Mouse (Mus musculus): Measurements from ENCODE around the gene Batf. TPM values are rescaled to one million over a fixed set of nuclear protein-coding genes. Genes with fewer than 3 reads are reported as not detected.

The Batf gene
- polyA plus RNA-seq (2011; ENCODE audit: insufficient read length, low read depth, missing spikeins) = 2.1 and 2.2 TPM in 2 replicates

- Histone ChIP-seq H3K27ac (ENCODE audit: insufficient read depth, low read length) (no peak within 1 kb of the TSS), H3K4me1 (ENCODE audit: control insufficient read depth, insufficient read depth, low read length) (no peaks in the 10 kb centered on the region), H3K4me3 (ENCODE audit: insufficient read depth, low read length) (no peak within 1 kb of the TSS)
- TF ChIP-seq CTCF (IDR thresholded peaks at IDR 0.05; ENCODE audit: borderline replicate concordance, insufficient read depth, low read length) (no peak), POLR2A (IDR thresholded peaks at IDR 0.05; ENCODE audit: low read depth, low read length) (0 out of 2 replicates have a peak, but pooled peaks have one; percentile 11)
These were observed at the start of gene Batf for GRCm38 (mm10) chr12:85686466-85687216. Gene Batf (plus strand): TSS chr12:85686669.

DNA sequence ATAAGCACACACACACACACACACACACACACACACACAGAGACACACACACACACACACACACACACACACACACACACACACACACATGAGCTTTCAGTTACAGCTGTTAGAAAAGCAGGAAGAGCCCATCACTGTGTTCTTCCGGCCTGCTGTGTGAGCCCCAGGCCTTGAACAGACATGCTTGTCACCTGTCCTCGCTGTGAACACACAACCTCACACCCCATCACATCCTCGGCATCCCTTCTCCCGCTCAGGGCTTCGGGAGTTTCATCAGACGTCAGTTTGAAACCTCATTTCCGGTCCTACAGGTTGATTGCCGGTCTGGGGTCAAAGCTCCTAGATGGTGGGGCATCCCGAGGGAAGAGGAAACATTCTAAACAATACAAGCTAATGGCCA is 48.5 kb upstream of the Batf start:
- Histone ChIP-seq H3K4me3 (ENCODE audit: insufficient read depth, low read length) (no peak overlapping the region), H3K27ac (ENCODE audit: insufficient read depth, low read length) (no peak overlapping the region), H3K4me1 (ENCODE audit: control insufficient read depth, insufficient read depth, low read length) (peaks cover 6% of the 10 kb centered on the region; the same call in 1 of the 2 replicates)
- TF ChIP-seq CTCF (IDR thresholded peaks at IDR 0.05; ENCODE audit: borderline replicate concordance, insufficient read depth, low read length) (no peak), POLR2A (IDR thresholded peaks at IDR 0.05; ENCODE audit: low read depth, low read length) (no peak)

GRCm38 (mm10) chr12:85638541-85639325 is 47.7 kb upstream of the Batf start:
- H3K4me1 ChIP-seq (ENCODE audit: control insufficient read depth, insufficient read depth, low read length) = peaks cover 6% of the 10 kb centered on the region; the same call in 1 of the 2 replicates
- no peak overlapping the region for H3K4me3 ChIP-seq (ENCODE audit: insufficient read depth, low read length)
- no peak overlapping the region; the same call in 1 of the 2 replicates for H3K27ac ChIP-seq (ENCODE audit: insufficient read depth, low read length)
- TF ChIP-seq POLR2A (IDR thresholded peaks at IDR 0.05; ENCODE audit: low read depth, low read length) (no peak), CTCF (IDR thresholded peaks at IDR 0.05; ENCODE audit: borderline replicate concordance, insufficient read depth, low read length) (no peak)

- Histone ChIP-seq H3K27ac (ENCODE audit: insufficient read depth, low read length) (no peak overlapping the region), H3K4me3 (ENCODE audit: insufficient read depth, low read length) (no peak overlapping the region), H3K4me1 (ENCODE audit: control insufficient read depth, insufficient read depth, low read length) (peaks cover 6% of the 10 kb centered on the region; the same call in 1 of the 2 replicates)
- TF ChIP-seq CTCF (IDR thresholded peaks at IDR 0.05; ENCODE audit: borderline replicate concordance, insufficient read depth, low read length) (no peak), POLR2A (IDR thresholded peaks at IDR 0.05; ENCODE audit: low read depth, low read length) (no peak)
These were observed 47.0 kb upstream of the Batf start for GRCm38 (mm10) chr12:85639326-85640008.

DNA sequence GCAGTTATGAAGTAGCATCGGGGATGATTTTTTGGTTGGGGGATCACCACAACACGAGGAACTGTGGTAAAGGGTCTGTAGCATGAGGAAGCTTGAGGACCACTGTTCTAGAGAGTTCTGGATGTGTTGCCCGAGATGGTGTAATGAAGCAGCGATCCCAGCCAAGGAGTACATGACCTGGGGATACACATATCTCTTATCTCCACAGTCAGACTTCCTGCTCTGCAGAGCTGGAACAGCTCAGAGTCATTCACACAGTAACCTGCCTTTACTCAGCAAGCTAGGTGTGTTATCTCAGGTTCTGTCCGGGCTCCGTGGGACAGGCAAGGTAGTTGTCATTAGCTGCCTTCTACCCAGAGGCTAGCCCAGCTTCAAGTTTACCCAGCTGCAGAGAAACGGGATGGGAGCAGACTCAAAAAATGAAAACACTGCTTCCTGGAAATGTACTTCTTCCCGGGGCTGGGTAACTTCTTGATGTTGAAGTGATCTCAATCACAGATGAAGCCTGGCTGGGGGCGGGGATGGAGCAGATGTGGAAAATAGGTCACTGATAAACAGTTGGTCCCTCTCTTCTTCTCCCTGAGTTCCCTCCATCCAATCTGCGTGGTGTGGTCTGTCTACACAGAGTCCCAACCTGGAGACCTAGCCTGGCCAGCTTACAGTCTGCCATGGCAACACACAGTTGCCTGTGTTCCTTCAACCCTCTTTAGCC is 45.5 kb upstream of the Batf start:
- Histone ChIP-seq H3K27ac (ENCODE audit: insufficient read depth, low read length) (no peak overlapping the region), H3K4me3 (ENCODE audit: insufficient read depth, low read length) (no peak overlapping the region), H3K4me1 (ENCODE audit: control insufficient read depth, insufficient read depth, low read length) (peaks cover 6% of the 10 kb centered on the region; the same call in 1 of the 2 replicates)
- no peak for TF ChIP-seq CTCF (IDR thresholded peaks at IDR 0.05; ENCODE audit: borderline replicate concordance, insufficient read depth, low read length)
- TF ChIP-seq POLR2A (IDR thresholded peaks at IDR 0.05; ENCODE audit: low read depth, low read length) = no peak

DNA sequence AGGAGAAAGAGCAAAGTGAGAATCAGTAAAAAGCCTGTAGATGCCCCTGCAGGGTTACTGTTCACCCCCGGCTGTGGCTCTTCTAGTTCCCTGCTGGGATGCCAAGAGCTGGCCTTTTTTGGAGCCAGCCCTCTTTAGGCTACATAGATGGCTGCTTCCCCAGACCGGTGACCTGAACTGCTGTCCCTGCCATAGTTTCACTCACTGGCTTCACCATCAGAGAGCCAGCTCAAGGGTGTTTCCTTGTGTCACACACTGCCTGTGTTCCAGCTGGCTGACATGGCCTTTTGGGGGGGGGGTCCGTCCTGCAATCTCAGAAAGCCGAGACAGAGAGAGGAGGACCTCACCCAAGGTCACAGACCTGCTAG is 44.9 kb upstream of the Batf start:
- Histone ChIP-seq H3K4me3 (ENCODE audit: insufficient read depth, low read length) (no peak overlapping the region), H3K27ac (ENCODE audit: insufficient read depth, low read length) (no peak overlapping the region), H3K4me1 (ENCODE audit: control insufficient read depth, insufficient read depth, low read length) (peaks cover 6% of the 10 kb centered on the region; the same call in 1 of the 2 replicates)
- TF ChIP-seq CTCF (IDR thresholded peaks at IDR 0.05; ENCODE audit: borderline replicate concordance, insufficient read depth, low read length) = no peak
- no peak for TF ChIP-seq POLR2A (IDR thresholded peaks at IDR 0.05; ENCODE audit: low read depth, low read length)

DNA sequence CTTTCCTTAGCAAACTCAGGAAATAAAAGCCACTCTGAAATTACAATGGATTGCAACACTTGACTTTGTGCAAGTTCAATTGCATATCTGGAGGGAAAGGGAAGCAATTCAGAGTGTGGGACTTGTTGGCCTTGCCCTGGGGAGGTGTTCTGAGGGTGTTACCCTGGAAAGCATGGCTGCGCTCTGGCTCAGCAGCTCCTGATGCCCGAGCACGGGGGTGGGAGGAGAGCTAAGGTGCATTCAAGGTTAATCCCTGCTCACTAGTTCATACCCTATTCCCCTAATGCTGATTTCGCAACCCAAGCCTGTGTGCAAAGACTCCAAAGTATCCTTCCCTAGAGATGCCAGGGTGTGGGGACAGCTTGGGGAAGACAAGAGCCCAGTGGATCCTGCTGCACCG is 42.7 kb upstream of the Batf start:
- TF ChIP-seq POLR2A (IDR thresholded peaks at IDR 0.05; ENCODE audit: low read depth, low read length) (no peak), CTCF (IDR thresholded peaks at IDR 0.05; ENCODE audit: borderline replicate concordance, insufficient read depth, low read length) (no peak)
- H3K4me1 ChIP-seq (ENCODE audit: control insufficient read depth, insufficient read depth, low read length) = peaks cover 3% of the 10 kb centered on the region; the same call in 1 of the 2 replicates
- H3K27ac ChIP-seq (ENCODE audit: insufficient read depth, low read length) = no peak overlapping the region
- no peak overlapping the region for H3K4me3 ChIP-seq (ENCODE audit: insufficient read depth, low read length)

DNA sequence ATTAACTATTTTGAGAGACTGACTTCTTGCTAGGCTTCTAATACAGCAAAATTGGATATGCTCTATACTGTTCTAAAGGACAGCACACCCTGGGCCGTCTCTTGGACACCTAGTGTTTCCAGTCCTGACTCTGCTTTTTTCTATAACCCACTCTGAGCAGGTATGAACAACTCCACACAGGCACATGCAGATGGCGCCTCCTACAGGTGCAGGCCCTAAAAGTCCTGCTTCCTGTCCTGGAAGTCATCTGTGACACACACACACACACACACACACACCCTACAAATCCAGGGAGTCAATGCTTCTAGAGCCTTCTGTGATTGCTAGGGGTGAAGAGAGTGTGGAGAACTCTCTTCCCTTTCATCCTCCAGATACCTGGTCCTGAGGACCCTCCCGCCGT is 40.8 kb upstream of the Batf start:
- Histone ChIP-seq H3K4me1 (ENCODE audit: control insufficient read depth, insufficient read depth, low read length) (no peaks in the 10 kb centered on the region), H3K4me3 (ENCODE audit: insufficient read depth, low read length) (no peak overlapping the region), H3K27ac (ENCODE audit: insufficient read depth, low read length) (no peak overlapping the region)
- TF ChIP-seq CTCF (IDR thresholded peaks at IDR 0.05; ENCODE audit: borderline replicate concordance, insufficient read depth, low read length) = peak; percentile 11; the same call in 1 of the 2 replicates
- TF ChIP-seq POLR2A (IDR thresholded peaks at IDR 0.05; ENCODE audit: low read depth, low read length) = no peak

DNA sequence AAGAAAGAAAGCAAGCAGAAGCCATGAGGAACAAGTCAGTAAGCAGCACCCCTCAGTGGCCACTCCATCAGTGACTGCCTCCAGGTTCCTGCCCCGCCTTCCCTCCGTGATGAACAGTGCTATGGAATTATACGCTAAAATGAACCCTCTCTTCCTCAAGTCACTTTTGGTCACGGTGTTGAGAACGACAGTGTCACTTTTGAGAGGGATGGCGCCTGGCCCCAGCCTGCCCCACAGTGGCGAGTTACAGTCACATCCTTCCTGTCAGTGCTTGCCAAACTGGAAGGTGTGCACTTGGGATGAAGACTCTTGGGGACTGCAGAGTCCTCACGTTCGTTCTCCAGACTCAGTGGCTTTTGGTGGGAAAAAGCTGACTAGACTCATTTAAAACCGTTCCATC is 39.1 kb upstream of the Batf start:
- Histone ChIP-seq H3K4me3 (ENCODE audit: insufficient read depth, low read length) (no peak overlapping the region), H3K4me1 (ENCODE audit: control insufficient read depth, insufficient read depth, low read length) (no peaks in the 10 kb centered on the region), H3K27ac (ENCODE audit: insufficient read depth, low read length) (no peak overlapping the region)
- no peak for TF ChIP-seq POLR2A (IDR thresholded peaks at IDR 0.05; ENCODE audit: low read depth, low read length)
- 0 out of 2 replicates have a peak, but pooled peaks have one; percentile 15 for TF ChIP-seq CTCF (IDR thresholded peaks at IDR 0.05; ENCODE audit: borderline replicate concordance, insufficient read depth, low read length)
